Mouse (Mus musculus) gastrocnemius, postnatal 25 days (tissue): ENCODE results near the gene Myo1d. TPM values are rescaled to one million over a fixed set of nuclear protein-coding genes. Genes with fewer than 3 reads are reported as not detected.

Experiments used
- DNase-seq: peaks from one replicate; pipeline ENCODE4 v3.0.0; 2022
- total RNA-seq, 2 experiments: library from RNA; stranded (reverse); gene quantifications; 1 replicate in 1 of 2; 2 replicates in 1 of 2; pipeline ENCODE4 v1.2.3; 2021

Myo1d gene
- total RNA-seq, 2 experiments from 2014 or later = 3.0 to 3.9 TPM

GRCm38 (mm10) chr11:80614949-80615725, 164.7 kb downstream of the Myo1d start:
- no peak for DNase-seq

DNA sequence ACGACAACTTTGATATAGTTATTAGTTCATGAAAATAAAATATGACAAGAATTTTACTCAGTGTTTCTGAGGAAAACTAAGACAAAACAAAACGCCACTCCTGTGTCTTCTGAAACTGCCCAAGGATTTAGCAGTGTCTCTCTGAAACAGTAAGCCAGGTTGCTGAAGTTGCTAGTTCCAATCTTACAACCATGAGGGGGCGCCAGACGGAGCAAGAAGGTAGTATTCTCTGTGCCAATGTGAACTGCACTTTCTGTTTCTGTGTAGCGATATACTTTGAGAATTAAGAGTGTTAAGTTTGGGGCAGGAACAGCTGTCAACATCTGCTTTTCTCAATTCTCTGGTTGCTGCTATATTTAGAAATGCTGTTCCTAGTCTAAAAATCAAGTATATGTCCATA, 165.4 kb downstream of the Myo1d start:
- DNase-seq = no peak

DNA sequence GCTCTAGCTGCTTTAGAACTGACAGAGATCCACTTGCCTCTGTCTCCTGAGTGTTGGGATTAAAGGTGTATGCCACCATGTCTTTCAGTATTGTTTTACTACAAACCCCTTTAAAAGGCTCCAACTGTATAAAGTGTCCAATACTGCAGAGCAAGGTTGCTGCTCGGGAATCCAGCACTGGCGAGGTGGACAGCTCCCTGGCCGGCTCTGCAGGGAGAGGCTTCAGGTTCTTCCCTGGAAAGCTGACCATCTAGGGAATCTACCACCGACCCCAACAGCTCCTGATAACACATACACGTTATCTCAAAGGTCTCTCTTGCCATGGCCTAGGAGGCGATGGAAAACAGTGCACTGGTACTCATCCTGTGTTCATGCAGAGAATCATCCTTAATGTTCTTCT, 166.3 kb downstream of the Myo1d start:
- no peak for DNase-seq

DNA sequence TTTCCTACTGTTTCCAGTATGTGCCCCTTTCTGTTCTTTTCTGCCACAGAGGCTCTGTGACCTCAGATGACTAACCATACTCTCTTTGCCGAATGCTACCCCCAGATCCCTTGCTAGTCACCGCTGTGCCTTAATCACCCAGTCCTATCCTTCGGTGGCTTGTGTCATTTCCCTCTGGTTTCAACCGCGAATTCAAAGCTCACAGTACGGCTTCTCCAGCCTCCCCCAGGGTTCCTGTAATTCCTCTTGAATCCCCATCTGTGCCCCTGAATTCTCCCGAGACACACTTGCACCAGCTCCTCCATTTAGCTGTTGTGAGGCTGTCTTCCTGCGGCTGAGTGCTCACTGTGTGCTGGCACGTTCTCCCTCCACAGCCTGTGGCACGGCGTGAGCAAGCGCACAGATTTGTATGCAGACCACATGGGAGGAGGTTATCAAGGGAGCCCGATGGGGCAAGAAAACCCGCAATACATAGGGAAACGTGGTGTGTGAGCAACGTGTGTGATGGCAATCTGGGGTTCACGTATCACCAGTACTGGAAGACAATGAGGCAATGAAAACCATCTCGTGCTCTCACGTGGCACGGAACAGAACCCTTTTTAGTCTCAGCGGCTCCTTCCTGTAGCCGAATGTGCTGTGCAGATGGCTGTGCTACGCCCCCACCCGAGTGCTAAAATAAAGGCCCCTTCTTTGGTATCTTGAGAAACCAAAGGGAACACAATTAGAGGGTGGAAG, 177.0 kb downstream of the Myo1d start:
- DNase-seq = no peak

- no peak for DNase-seq
These were observed 177.8 kb downstream of the Myo1d start for GRCm38 (mm10) chr11:80602041-80602458.

DNA sequence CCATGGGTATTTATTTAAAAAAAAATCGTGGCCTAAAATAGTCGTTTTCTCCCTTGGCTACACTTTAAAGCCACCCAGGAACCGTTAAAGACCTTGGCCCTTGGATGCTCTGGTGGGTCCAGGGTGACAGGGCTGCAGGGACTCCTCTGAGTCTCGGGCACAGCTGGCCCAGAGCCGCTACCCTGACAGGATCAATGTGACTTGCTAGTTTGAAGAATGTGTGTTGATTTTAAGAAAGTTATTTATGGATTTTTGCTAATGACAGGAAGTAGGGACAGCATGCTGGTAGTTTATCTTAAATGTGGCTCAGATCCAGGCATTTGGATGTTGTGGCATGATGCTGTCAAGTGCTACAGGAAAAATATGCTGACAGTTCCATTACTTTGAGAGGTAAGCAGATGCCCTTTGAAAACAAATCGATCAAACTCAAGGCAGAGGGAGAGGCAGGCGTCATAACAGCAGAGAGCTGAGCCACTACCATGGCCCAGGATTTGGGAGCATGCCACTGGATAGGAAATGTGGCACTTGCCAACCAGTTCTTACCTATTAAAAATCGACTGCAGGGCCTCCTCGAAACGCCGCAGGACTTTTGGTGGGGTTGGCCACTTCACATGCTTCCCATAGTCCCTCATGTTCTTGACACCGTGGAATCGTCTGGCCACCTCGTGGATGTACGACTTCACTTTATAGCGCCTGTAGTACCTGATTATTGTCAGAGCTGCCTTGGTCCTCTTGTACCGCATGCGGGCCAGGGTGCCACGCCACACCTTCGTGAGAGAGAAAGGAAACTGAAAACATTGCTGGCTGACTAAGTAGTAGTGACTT, 178.6 kb downstream of the Myo1d start:
- no peak for DNase-seq

DNA sequence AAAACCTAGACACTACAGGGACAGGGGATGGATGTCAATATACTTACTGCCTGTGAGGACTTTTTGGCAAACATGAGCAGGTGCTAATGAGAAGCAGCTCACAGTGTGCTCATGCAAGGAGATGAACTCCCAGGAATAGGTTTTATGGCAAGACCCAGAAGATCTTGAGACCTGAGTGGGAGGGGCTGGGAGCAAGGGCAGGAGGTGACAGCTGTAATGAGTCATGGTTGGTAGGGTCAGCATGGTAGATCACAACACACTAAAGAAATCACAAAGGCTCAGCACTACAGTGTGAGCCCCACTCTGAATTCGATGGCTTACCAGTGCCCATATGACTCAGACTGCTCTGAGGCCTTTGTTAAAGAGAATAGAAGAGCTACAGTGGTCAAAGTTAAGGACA, 184.3 kb downstream of the Myo1d start:
- no peak for DNase-seq

DNA sequence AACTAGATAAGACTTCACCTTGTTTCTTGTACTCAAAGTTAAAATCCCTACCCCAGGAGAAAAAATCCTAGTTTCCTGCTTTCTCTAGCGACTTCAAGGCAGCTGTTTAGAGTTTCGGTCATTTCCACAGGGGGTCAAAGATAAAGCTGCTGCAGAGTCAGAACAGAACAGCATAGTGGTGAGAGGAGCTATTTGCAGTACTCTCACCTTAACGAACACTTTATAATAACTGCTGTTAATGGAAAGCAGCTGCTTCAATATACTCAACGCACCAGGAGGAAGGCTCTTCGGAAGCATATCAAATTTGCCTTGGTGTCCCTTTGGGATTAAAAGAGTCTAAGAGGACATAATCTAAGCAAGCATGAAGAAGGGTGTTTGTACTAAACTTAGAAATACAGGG, 190.4 kb downstream of the Myo1d start:
- no peak for DNase-seq

- DNase-seq = no peak
These were observed 194.1 kb downstream of the Myo1d start for GRCm38 (mm10) chr11:80585761-80586160.

- DNase-seq = no peak
These were observed 194.6 kb downstream of the Myo1d start for GRCm38 (mm10) chr11:80585211-80585610.

DNA sequence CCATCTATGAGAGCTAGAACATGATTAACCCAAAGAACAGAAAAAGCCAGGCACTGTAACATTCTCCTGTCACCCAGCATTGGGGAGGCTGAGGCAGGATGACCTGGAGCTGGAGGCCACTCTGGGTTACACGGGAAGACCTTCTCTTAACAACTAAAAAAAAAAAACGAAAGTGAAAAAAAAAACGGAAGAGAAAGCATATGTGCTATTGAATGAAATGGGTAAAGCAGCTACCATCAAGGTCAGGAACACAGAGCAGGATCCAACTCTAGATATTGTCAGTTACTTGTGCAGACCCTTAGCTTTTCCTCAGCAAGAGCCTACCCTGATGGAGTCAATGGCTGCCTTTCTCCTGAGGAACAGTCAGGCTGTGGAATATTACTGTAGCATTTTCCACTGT, 199.3 kb downstream of the Myo1d start:
- no peak for DNase-seq

- DNase-seq = no peak
These were observed 201.8 kb downstream of the Myo1d start for GRCm38 (mm10) chr11:80577747-80578640.

DNA sequence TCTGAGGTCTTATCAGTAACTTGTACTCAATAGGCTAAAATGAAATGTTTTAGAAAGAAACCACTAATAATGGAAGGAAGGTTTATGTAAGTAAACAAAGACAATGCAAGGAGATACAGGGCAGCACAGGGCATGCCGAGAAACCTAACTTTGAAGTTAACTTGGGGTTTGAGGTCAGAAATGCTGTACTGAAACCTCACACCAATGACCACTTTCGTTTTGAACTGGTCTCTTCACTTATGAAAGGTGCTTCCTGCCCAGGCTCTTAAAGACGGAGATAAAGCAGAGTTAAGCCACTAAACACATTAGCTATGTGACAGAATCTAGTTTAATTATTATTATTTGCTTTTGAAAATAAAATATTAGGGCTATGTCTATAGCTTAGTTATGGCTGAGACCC, 204.0 kb downstream of the Myo1d start:
- DNase-seq = no peak

DNA sequence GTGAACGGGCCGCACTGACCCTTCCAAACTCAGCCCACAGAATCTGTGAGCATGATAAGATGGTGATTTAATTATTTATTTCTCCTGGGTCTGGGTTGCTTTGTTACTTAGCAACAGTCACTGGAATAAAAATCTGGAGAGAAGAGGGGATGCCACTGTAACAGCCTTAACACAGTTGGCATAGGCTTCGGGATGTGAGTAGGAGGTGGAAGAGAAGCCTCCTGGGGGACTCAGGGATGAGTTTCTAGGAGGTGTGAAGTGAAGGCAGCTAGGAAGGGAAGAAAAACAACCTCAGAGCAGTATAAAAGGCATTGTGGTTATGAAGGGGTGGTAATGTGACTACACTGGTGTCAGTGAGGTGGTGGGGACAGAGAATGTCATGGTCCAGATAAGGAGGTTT, 213.5 kb downstream of the Myo1d start:
- DNase-seq = no peak

- DNase-seq = no peak
These were observed 214.6 kb downstream of the Myo1d start for GRCm38 (mm10) chr11:80564975-80565965.

GRCm38 (mm10) chr11:80562479-80562878, 217.3 kb downstream of the Myo1d start:
- DNase-seq = no peak

- no peak for DNase-seq
These were observed 219.1 kb downstream of the Myo1d start for GRCm38 (mm10) chr11:80560770-80561169.

GRCm38 (mm10) chr11:80555416-80555815, 224.4 kb downstream of the Myo1d start:
- DNase-seq = no peak

DNA sequence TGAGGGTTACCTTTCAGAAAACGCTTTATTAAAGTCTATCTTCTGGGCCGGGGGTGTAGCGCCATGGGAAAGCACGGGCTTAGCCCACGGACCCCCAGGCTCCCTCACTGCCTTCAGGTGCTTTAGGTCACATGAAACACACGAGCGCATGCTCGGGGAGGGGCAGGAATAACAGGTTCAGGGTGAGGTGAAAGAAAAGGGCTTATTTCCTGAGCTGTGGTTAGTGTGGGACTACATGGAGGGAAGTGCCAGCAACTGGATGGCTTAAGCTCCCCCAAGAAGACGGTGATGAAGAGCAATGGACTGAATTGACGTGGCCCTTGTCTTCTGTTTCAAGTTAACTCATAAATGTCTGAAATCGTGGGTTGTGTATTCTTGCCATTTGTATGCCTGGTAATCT, 226.8 kb downstream of the Myo1d start:
- no peak for DNase-seq

- DNase-seq = no peak
These were observed 228.2 kb downstream of the Myo1d start for GRCm38 (mm10) chr11:80551634-80552033.
